Mouse (Mus musculus) limb, embryonic 10.5 days (tissue): ENCODE measurements at regions not wholly inside any gene's neighbourhood (a gene's known extent, or its start where the extent isn't known, plus 50 kb on each side); places are given as distances from the start of the nearest gene placed in this dataset.

Experiments used
- DNase-seq: peaks from one replicate; pipeline ENCODE4 v3.0.0-alpha.2; 2017; ENCODE audit warnings: low spot score
- H3K27ac ChIP-seq: fragments of 300-500 bp; sonication (generic); 2 replicates; pipeline ENCODE4 v1.5.1; 2016; ENCODE audit warnings: mild to moderate bottlenecking
- H3K27me3 ChIP-seq: fragments of 300-500 bp; sonication (generic); 2 replicates; pipeline ENCODE4 v1.6.1; 2016; ENCODE audit warnings: low read depth, mild to moderate bottlenecking; ENCODE audit not compliant: poor library complexity, severe bottlenecking
- H3K36me3 ChIP-seq: fragments of 300-500 bp; sonication (generic); 2 replicates; pipeline ENCODE4 v1.6.1; 2016; ENCODE audit warnings: mild to moderate bottlenecking, moderate library complexity
- H3K4me1 ChIP-seq: fragments of 300-500 bp; sonication (generic); 2 replicates; pipeline ENCODE4 v1.6.1; 2016
- H3K4me3 ChIP-seq: fragments of 300-500 bp; sonication (generic); 2 replicates; pipeline ENCODE4 v1.5.1; 2016; ENCODE audit warnings: mild to moderate bottlenecking, moderate library complexity
- H3K9me3 ChIP-seq: fragments of 300-500 bp; sonication (generic); replicated peaks from 2 replicates; pipeline ENCODE4 v1.6.1; 2016; ENCODE audit warnings: mild to moderate bottlenecking
- WGBS: fragments of 180-500 bp; shearing (Covaris S2); methylation state at CpG from one replicate; pipeline ENCODE4 v1.1.7; 2016; 5-methylcytosine and 5-hydroxymethylcytosine counted together

GRCm38 (mm10) chrX:135060184-135060583 is 51.2 kb upstream of the Zmat1 start:
- no peaks in the 10 kb centered on the region for H3K36me3 ChIP-seq
- no peak overlapping the region for H3K27ac ChIP-seq
- H3K4me1 ChIP-seq = no peaks in the 10 kb centered on the region
- H3K9me3 ChIP-seq = no peaks in the 10 kb centered on the region
- 81% methylated on average over 3 of the region's 3 CpGs for WGBS
- H3K4me3 ChIP-seq = no peak overlapping the region
- DNase-seq = no peak
- peaks cover 90% of the 10 kb centered on the region for H3K27me3 ChIP-seq

GRCm38 (mm10) chrX:135058949-135059348 is 49.9 kb upstream of the Zmat1 start:
- DNase-seq = no peak
- Histone ChIP-seq H3K36me3 (no peaks in the 10 kb centered on the region), H3K27me3 (peaks cover 87% of the 10 kb centered on the region), H3K4me1 (no peaks in the 10 kb centered on the region), H3K27ac (no peak overlapping the region), H3K4me3 (no peak overlapping the region), H3K9me3 (no peaks in the 10 kb centered on the region)
- WGBS = 76% methylated on average over 3 of the region's 3 CpGs
